Mouse (Mus musculus) limb, embryonic 12.5 days (tissue): ENCODE measurements around the gene Kifc5b. TPM values are rescaled to one million over a fixed set of nuclear protein-coding genes. Genes with fewer than 3 reads are reported as not detected.
"Not testable (repeated sequence)": the region's sequence is repeated elsewhere in the genome, so short reads cannot be mapped to it uniquely, and the experiment has no call there.

Experiments used
- ATAC-seq: fragments of 200-750 bp; cut with Nextera tagmentation; 2 replicates; pipeline ENCODE4 v1.8.0; 2017; ENCODE audit warnings: low read depth, moderate TSS enrichment; ENCODE audit not compliant: insufficient number of reproducible peaks, insufficient read depth, low FRiP score, low TSS enrichment
- H3K27ac ChIP-seq: fragments of 300-500 bp; sonication (generic); 2 replicates; pipeline ENCODE4 v1.5.1; 2016; ENCODE audit warnings: mild to moderate bottlenecking, moderate library complexity
- H3K27me3 ChIP-seq: fragments of 300-500 bp; sonication (generic); 2 replicates; pipeline ENCODE4 v1.6.1; 2016; ENCODE audit warnings: mild to moderate bottlenecking, moderate library complexity
- H3K36me3 ChIP-seq: fragments of 300-500 bp; sonication (generic); 2 replicates; pipeline ENCODE4 v1.6.1; 2016; ENCODE audit warnings: mild to moderate bottlenecking, moderate library complexity
- H3K4me1 ChIP-seq: fragments of 300-500 bp; sonication (generic); replicated peaks from 2 replicates; pipeline ENCODE4 v1.6.1; 2016
- H3K4me2 ChIP-seq: fragments of 300-500 bp; sonication (generic); 2 replicates; pipeline ENCODE4 v1.6.1; 2016; ENCODE audit warnings: mild to moderate bottlenecking, moderate library complexity
- H3K4me3 ChIP-seq: fragments of 300-500 bp; sonication (generic); replicated peaks from 2 replicates; pipeline ENCODE4 v1.5.1; 2016; ENCODE audit warnings: mild to moderate bottlenecking
- H3K9ac ChIP-seq: fragments of 300-500 bp; sonication (generic); replicated peaks from 2 replicates; pipeline ENCODE4 v1.6.1; 2016; ENCODE audit warnings: mild to moderate bottlenecking, moderate library complexity
- H3K9me3 ChIP-seq: fragments of 300-500 bp; sonication (generic); 2 replicates; pipeline ENCODE4 v1.6.1; 2016; ENCODE audit warnings: mild to moderate bottlenecking, moderate library complexity
- WGBS: fragments of 180-500 bp; shearing (Covaris S2); methylation state at CpG from one replicate; pipeline ENCODE4 v1.1.7; 2016; 5-methylcytosine and 5-hydroxymethylcytosine counted together
- microRNA-seq: library from miRNA; unstranded; fragments of <30 nt; microRNA quantifications from one replicate; pipeline ENCODE4, GENCODE M21; 2017
- polyA plus RNA-seq: library from polyadenylated mRNA; unstranded; fragments of >200 nt; fragmentation: Nextera tagmentation; extraction: Ambion mirVana; gene quantifications from 2 replicates; pipeline ENCODE4 v1.2.1, GENCODE M21; 2016

Kifc5b gene
- polyA plus RNA-seq, 1 experiment from 2014 or later, result 10.5 TPM

GRCm38 (mm10) chr17:26972703-26973574, 56.0 kb downstream of the Kifc5b start, which contains the start of gene Zbtb9:
Gene Zbtb9, plus strand, starts transcription at chr17:26973167.
- ATAC-seq, result peak; percentile 98
- Histone ChIP-seq H3K27ac (peak within 1 kb of the TSS; percentile 89), H3K27me3 (no peaks in the 10 kb centered on the region), H3K4me1 (peaks cover 32% of the 10 kb centered on the region), H3K9me3 (no peaks in the 10 kb centered on the region), H3K4me2 (peak within 1 kb of the TSS; percentile 74), H3K36me3 (peaks cover 57% of the 10 kb centered on the region), H3K9ac (peak within 1 kb of the TSS; percentile 65), H3K4me3 (peak within 1 kb of the TSS; percentile 82)
- WGBS, result under 1% methylated on average over 75 of the region's 75 CpGs

- H3K9ac ChIP-seq, result no peak overlapping the region
- peaks cover 65% of the 10 kb centered on the region for H3K36me3 ChIP-seq
- H3K4me2 ChIP-seq, result peak overlapping the region; percentile 74; the same call in 1 of the 2 replicates
- peaks cover 32% of the 10 kb centered on the region for H3K4me1 ChIP-seq
- H3K27me3 ChIP-seq, result no peaks in the 10 kb centered on the region
- no peaks in the 10 kb centered on the region for H3K9me3 ChIP-seq
- H3K4me3 ChIP-seq, result 0 out of 2 replicates have a peak overlapping the region, but pooled peaks have one; percentile 82
- 93% methylated on average over 15 of the region's 15 CpGs for WGBS
- ATAC-seq, result no peak
- H3K27ac ChIP-seq, result no peak overlapping the region
Observed at GRCm38 (mm10) chr17:26974547-26974946, 57.7 kb downstream of the Kifc5b start.

GRCm38 (mm10) chr17:26975415-26975814, 58.5 kb downstream of the Kifc5b start:
- Histone ChIP-seq H3K9me3 (no peaks in the 10 kb centered on the region), H3K4me1 (peaks cover 32% of the 10 kb centered on the region)

GRCm38 (mm10) chr17:26977354-26977753, 60.5 kb downstream of the Kifc5b start:
- not testable (repeated sequence) for H3K27ac ChIP-seq, H3K9ac ChIP-seq, H3K4me2 ChIP-seq, ATAC-seq, H3K4me3 ChIP-seq, H3K27me3 ChIP-seq, H3K9me3 ChIP-seq
- peaks cover 19% of the 10 kb centered on the region for H3K4me1 ChIP-seq
- 88% methylated on average over 6 of the region's 6 CpGs for WGBS
- peaks cover 68% of the 10 kb centered on the region for H3K36me3 ChIP-seq

More at GRCm38 (mm10) chr17:26975415-26975814, 58.5 kb downstream of the Kifc5b start:
- no peak overlapping the region for H3K4me2 ChIP-seq
- H3K27ac ChIP-seq, result no peak overlapping the region
- H3K4me3 ChIP-seq, result no peak overlapping the region
- H3K9ac ChIP-seq, result no peak overlapping the region
- H3K27me3 ChIP-seq, result no peaks in the 10 kb centered on the region
- H3K36me3 ChIP-seq, result peaks cover 70% of the 10 kb centered on the region
- ATAC-seq, result no peak

- Histone ChIP-seq H3K4me1 (peaks cover 11% of the 10 kb centered on the region), H3K9me3 (no peaks in the 10 kb centered on the region), H3K4me3 (no peak overlapping the region), H3K4me2 (no peak overlapping the region), H3K9ac (no peak overlapping the region), H3K36me3 (peaks cover 65% of the 10 kb centered on the region), H3K27me3 (no peaks in the 10 kb centered on the region), H3K27ac (no peak overlapping the region)
- WGBS, result 79% methylated on average over 2 of the region's 2 CpGs
- no peak for ATAC-seq
Observed at GRCm38 (mm10) chr17:26979426-26979825, 62.5 kb downstream of the Kifc5b start.

GRCm38 (mm10) chr17:26981050-26981449, 64.2 kb downstream of the Kifc5b start:
- Histone ChIP-seq H3K4me1 (0 out of 2 replicates have a peak, but pooled peaks cover 3% of the 10 kb centered on the region), H3K27me3 (no peaks in the 10 kb centered on the region), H3K9ac (no peak overlapping the region; the same call in 1 of the 2 replicates), H3K4me3 (no peak overlapping the region), H3K36me3 (peaks cover 49% of the 10 kb centered on the region), H3K4me2 (no peak overlapping the region), H3K9me3 (no peaks in the 10 kb centered on the region), H3K27ac (no peak overlapping the region)
- ATAC-seq, result no peak
- WGBS, result 76% methylated on average over 2 of the region's 2 CpGs

Small RNAs within 50 kb of the gene (microRNA-seq; reads per million reads assigned to microRNA genes)
- gene Gm27775 (not detected), gene Mir3083 (not detected), gene Mir6968 (not detected)

Other genes with a start within 250 kb of the Kifc5b start
- 3.9 and 6.0 TPM in 2 replicates for gene Crebrf, start 201.4 kb upstream of the Kifc5b start, polyA plus RNA-seq
- 56.2 and 59.2 TPM in 2 replicates for gene Bnip1, start 136.0 kb upstream of the Kifc5b start, polyA plus RNA-seq
- not detected in 2 replicates for gene Nkx2-5, start 72.1 kb upstream of the Kifc5b start, polyA plus RNA-seq
- gene Phf1, start 16.0 kb downstream of the Kifc5b start, polyA plus RNA-seq, result 10.7 and 12.5 TPM in 2 replicates
- gene Cuta, start 22.5 kb downstream of the Kifc5b start, polyA plus RNA-seq, result 173 and 188 TPM in 2 replicates
- 3.4 and 4.0 TPM in 2 replicates for gene Syngap1, start 24.2 kb downstream of the Kifc5b start, polyA plus RNA-seq
- gene Zbtb9, start 56.1 kb downstream of the Kifc5b start, polyA plus RNA-seq, result 15.8 and 17.8 TPM in 2 replicates
- 3.5 and 5.3 TPM in 2 replicates for gene Bak1, start 111.9 kb downstream of the Kifc5b start, polyA plus RNA-seq
- 4.3 and 5.2 TPM in 2 replicates for gene Itpr3, start 140.2 kb downstream of the Kifc5b start, polyA plus RNA-seq
- 350 and 361 TPM in 2 replicates for gene Uqcc2, start 216.8 kb downstream of the Kifc5b start, polyA plus RNA-seq